Mouse (Mus musculus): ENCODE data around the gene Toporsl.

Gene Toporsl

GRCm38 (mm10) chr4:52595927-52596326, at the start of gene Toporsl:
TSS of gene Toporsl (plus strand) at chr4:52596274.
- DNase-seq (ENCODE audit: low spot score), result no peak

- no peak for DNase-seq (ENCODE audit: low spot score)
Measured at GRCm38 (mm10) chr4:52557672-52558071, 38.4 kb upstream of the Toporsl start.

GRCm38 (mm10) chr4:52558080-52558479, 38.0 kb upstream of the Toporsl start:
- no peak for DNase-seq (ENCODE audit: low spot score)

- DNase-seq (ENCODE audit: low spot score), result no peak
Measured at GRCm38 (mm10) chr4:52563859-52564258, 32.2 kb upstream of the Toporsl start.

- no peak for DNase-seq (ENCODE audit: low spot score)
Measured at GRCm38 (mm10) chr4:52586194-52586734, 9.8 kb upstream of the Toporsl start.

- no peak for DNase-seq (ENCODE audit: low spot score)
Measured at GRCm38 (mm10) chr4:52593821-52594356, 2.2 kb upstream of the Toporsl start.

- no peak for DNase-seq (ENCODE audit: low spot score)
Measured at GRCm38 (mm10) chr4:52594632-52595031, 1.4 kb upstream of the Toporsl start.

- no peak for DNase-seq (ENCODE audit: low spot score)
Measured at GRCm38 (mm10) chr4:52598180-52598881, 2.3 kb downstream of the Toporsl start.

GRCm38 (mm10) chr4:52606923-52607322, 10.8 kb downstream of the Toporsl start:
- no peak for DNase-seq (ENCODE audit: low spot score)

GRCm38 (mm10) chr4:52634986-52635385, 38.9 kb downstream of the Toporsl start:
- no peak for DNase-seq (ENCODE audit: low spot score)

GRCm38 (mm10) chr4:52647791-52648190, 51.7 kb downstream of the Toporsl start:
- DNase-seq (ENCODE audit: low spot score), result no peak

- no peak for DNase-seq (ENCODE audit: low spot score)
Measured at GRCm38 (mm10) chr4:52659701-52660100, 63.6 kb downstream of the Toporsl start.

- no peak for DNase-seq (ENCODE audit: low spot score)
Measured at GRCm38 (mm10) chr4:52660701-52661117, 64.6 kb downstream of the Toporsl start.

- no peak for DNase-seq (ENCODE audit: low spot score)
Measured at GRCm38 (mm10) chr4:52661311-52661710, 65.2 kb downstream of the Toporsl start.

Measured in c-Kit-positive CD71-positive TER-119-positive erythroid progenitor cells, embryonic 14.5 days (primary cell).